Mouse (Mus musculus): ENCODE measurements at regions not wholly inside any gene's neighbourhood (a gene's known extent, or its start where the extent isn't known, plus 50 kb on each side); places are given as distances from the start of the nearest gene placed in this dataset.

GRCm38 (mm10) chr5:51933331-51933730, 257.0 kb downstream of the Dhx15 start:
- H3K4me1 ChIP-seq (ENCODE audit: control insufficient read depth, insufficient read depth, low read length), result no peaks in the 10 kb centered on the region
- no peak overlapping the region for H3K27ac ChIP-seq (replicated peaks; ENCODE audit: insufficient read depth, low read depth, low read length)
- no peak overlapping the region for H3K4me3 ChIP-seq (ENCODE audit: insufficient read depth, low read depth, low read length)
- no peaks in the 10 kb centered on the region for H3K36me3 ChIP-seq (ENCODE audit: control insufficient read depth, insufficient read depth, low read length)
- no peaks in the 10 kb centered on the region for H3K79me2 ChIP-seq (ENCODE audit: control insufficient read depth, insufficient read depth, low read length)
- DNase-seq (ENCODE audit: extremely low read depth, low read depth, low spot score), result no peak
- H3K9ac ChIP-seq (ENCODE audit: low read depth, low read length), result no peak overlapping the region
- WGBS, result 89% methylated on average over 1 of the region's 1 CpGs
- TF ChIP-seq CTCF (IDR thresholded peaks at IDR 0.05; ENCODE audit: low read depth, low read length), result no peak
- no peak for TF ChIP-seq POLR2A (IDR thresholded peaks at IDR 0.05; ENCODE audit: extremely low read depth, insufficient read depth, low read length)
- no peaks in the 10 kb centered on the region for H3K27me3 ChIP-seq (ENCODE audit: control insufficient read depth, insufficient read depth, low read length)

- Histone ChIP-seq H3K4me1 (ENCODE audit: control insufficient read depth, insufficient read depth, low read length) (no peaks in the 10 kb centered on the region), H3K9ac (ENCODE audit: low read depth, low read length) (no peak overlapping the region), H3K36me3 (ENCODE audit: control insufficient read depth, insufficient read depth, low read length) (no peaks in the 10 kb centered on the region), H3K27ac (replicated peaks; ENCODE audit: insufficient read depth, low read depth, low read length) (no peak overlapping the region), H3K27me3 (ENCODE audit: control insufficient read depth, insufficient read depth, low read length) (no peaks in the 10 kb centered on the region), H3K4me3 (ENCODE audit: insufficient read depth, low read depth, low read length) (no peak overlapping the region), H3K79me2 (ENCODE audit: control insufficient read depth, insufficient read depth, low read length) (no peaks in the 10 kb centered on the region)
- TF ChIP-seq POLR2A (IDR thresholded peaks at IDR 0.05; ENCODE audit: extremely low read depth, insufficient read depth, low read length), result no peak
- no peak for TF ChIP-seq CTCF (IDR thresholded peaks at IDR 0.05; ENCODE audit: low read depth, low read length)
- WGBS, result 83% methylated on average over 3 of the region's 3 CpGs
- no peak for DNase-seq (ENCODE audit: extremely low read depth, low read depth, low spot score)
Measured at GRCm38 (mm10) chr5:51930416-51930815, 259.9 kb downstream of the Dhx15 start.

- no peak overlapping the region for H3K4me3 ChIP-seq (ENCODE audit: insufficient read depth, low read depth, low read length)
- no peaks in the 10 kb centered on the region for H3K4me1 ChIP-seq (ENCODE audit: control insufficient read depth, insufficient read depth, low read length)
- no peaks in the 10 kb centered on the region for H3K27me3 ChIP-seq (ENCODE audit: control insufficient read depth, insufficient read depth, low read length)
- no peaks in the 10 kb centered on the region for H3K79me2 ChIP-seq (ENCODE audit: control insufficient read depth, insufficient read depth, low read length)
- no peak overlapping the region for H3K9ac ChIP-seq (ENCODE audit: low read depth, low read length)
- no peak for DNase-seq (ENCODE audit: extremely low read depth, low read depth, low spot score)
- no peak for TF ChIP-seq CTCF (IDR thresholded peaks at IDR 0.05; ENCODE audit: low read depth, low read length)
- TF ChIP-seq POLR2A (IDR thresholded peaks at IDR 0.05; ENCODE audit: extremely low read depth, insufficient read depth, low read length), result no peak
- 87% methylated on average over 3 of the region's 3 CpGs for WGBS
- H3K36me3 ChIP-seq (ENCODE audit: control insufficient read depth, insufficient read depth, low read length), result no peaks in the 10 kb centered on the region
- no peak overlapping the region for H3K27ac ChIP-seq (replicated peaks; ENCODE audit: insufficient read depth, low read depth, low read length)
Measured at GRCm38 (mm10) chr5:51928801-51929200, 261.5 kb downstream of the Dhx15 start.

- no peaks in the 10 kb centered on the region for H3K4me1 ChIP-seq (ENCODE audit: control insufficient read depth, insufficient read depth, low read length)
- H3K79me2 ChIP-seq (ENCODE audit: control insufficient read depth, insufficient read depth, low read length), result no peaks in the 10 kb centered on the region
- H3K9ac ChIP-seq (ENCODE audit: low read depth, low read length), result no peak overlapping the region
- 65% methylated on average over 7 of the region's 7 CpGs for WGBS
- no peak for TF ChIP-seq POLR2A (IDR thresholded peaks at IDR 0.05; ENCODE audit: extremely low read depth, insufficient read depth, low read length)
- no peak for TF ChIP-seq CTCF (IDR thresholded peaks at IDR 0.05; ENCODE audit: low read depth, low read length)
- no peak overlapping the region for H3K27ac ChIP-seq (replicated peaks; ENCODE audit: insufficient read depth, low read depth, low read length)
- no peaks in the 10 kb centered on the region for H3K36me3 ChIP-seq (ENCODE audit: control insufficient read depth, insufficient read depth, low read length)
- DNase-seq (ENCODE audit: extremely low read depth, low read depth, low spot score), result no peak
- no peak overlapping the region for H3K4me3 ChIP-seq (ENCODE audit: insufficient read depth, low read depth, low read length)
- H3K27me3 ChIP-seq (ENCODE audit: control insufficient read depth, insufficient read depth, low read length), result no peaks in the 10 kb centered on the region
Measured at GRCm38 (mm10) chr5:51923417-51923816, 266.9 kb downstream of the Dhx15 start.

GRCm38 (mm10) chr5:51922973-51923372, 267.3 kb downstream of the Dhx15 start:
- no peak for DNase-seq (ENCODE audit: extremely low read depth, low read depth, low spot score)
- 67% methylated on average over 5 of the region's 5 CpGs for WGBS
- H3K27ac ChIP-seq (replicated peaks; ENCODE audit: insufficient read depth, low read depth, low read length), result no peak overlapping the region
- TF ChIP-seq POLR2A (IDR thresholded peaks at IDR 0.05; ENCODE audit: extremely low read depth, insufficient read depth, low read length), result no peak
- TF ChIP-seq CTCF (IDR thresholded peaks at IDR 0.05; ENCODE audit: low read depth, low read length), result no peak
- no peaks in the 10 kb centered on the region for H3K4me1 ChIP-seq (ENCODE audit: control insufficient read depth, insufficient read depth, low read length)
- no peak overlapping the region for H3K9ac ChIP-seq (ENCODE audit: low read depth, low read length)
- no peaks in the 10 kb centered on the region for H3K27me3 ChIP-seq (ENCODE audit: control insufficient read depth, insufficient read depth, low read length)
- no peak overlapping the region for H3K4me3 ChIP-seq (ENCODE audit: insufficient read depth, low read depth, low read length)
- no peaks in the 10 kb centered on the region for H3K36me3 ChIP-seq (ENCODE audit: control insufficient read depth, insufficient read depth, low read length)
- no peaks in the 10 kb centered on the region for H3K79me2 ChIP-seq (ENCODE audit: control insufficient read depth, insufficient read depth, low read length)

- H3K4me3 ChIP-seq (ENCODE audit: insufficient read depth, low read depth, low read length), result no peak overlapping the region
- 82% methylated on average over 7 of the region's 7 CpGs for WGBS
Measured at GRCm38 (mm10) chr5:51922494-51922893, 267.8 kb downstream of the Dhx15 start.

More at GRCm38 (mm10) chr5:51922494-51922893, 267.8 kb downstream of the Dhx15 start:
- no peaks in the 10 kb centered on the region for H3K27me3 ChIP-seq (ENCODE audit: control insufficient read depth, insufficient read depth, low read length)
- H3K36me3 ChIP-seq (ENCODE audit: control insufficient read depth, insufficient read depth, low read length), result no peaks in the 10 kb centered on the region
- no peaks in the 10 kb centered on the region for H3K79me2 ChIP-seq (ENCODE audit: control insufficient read depth, insufficient read depth, low read length)
- no peak for DNase-seq (ENCODE audit: extremely low read depth, low read depth, low spot score)
- H3K4me1 ChIP-seq (ENCODE audit: control insufficient read depth, insufficient read depth, low read length), result no peaks in the 10 kb centered on the region
- no peak for TF ChIP-seq CTCF (IDR thresholded peaks at IDR 0.05; ENCODE audit: low read depth, low read length)
- no peak for TF ChIP-seq POLR2A (IDR thresholded peaks at IDR 0.05; ENCODE audit: extremely low read depth, insufficient read depth, low read length)
- H3K27ac ChIP-seq (replicated peaks; ENCODE audit: insufficient read depth, low read depth, low read length), result no peak overlapping the region
- no peak overlapping the region for H3K9ac ChIP-seq (ENCODE audit: low read depth, low read length)
